Mouse (Mus musculus): ENCODE measurements around the gene Atp5g2.

GRCm38 (mm10) chr15:102663825-102664224, 8.3 kb downstream of the Atp5g2 start:
- TF ChIP-seq POLR2A (IDR thresholded peaks at IDR 0.05; ENCODE audit: borderline replicate concordance, control insufficient read depth, low read depth, low read length) (no peak), CTCF (IDR thresholded peaks at IDR 0.05; ENCODE audit: control insufficient read depth, insufficient read depth, low read length) (no peak)

Data from bone marrow, adult 2 months (tissue).